Mouse (Mus musculus) stomach, postnatal 0 days (tissue): ENCODE results near the gene Creb1.

Experiments used
- CTCF ChIP-seq: IDR thresholded peaks from 2 replicates; pipeline ENCODE4 v1.5.1; 2016; ENCODE audit warnings: antibody characterized with exemption, low read depth, mild to moderate bottlenecking, moderate library complexity
- EP300 ChIP-seq: optimal IDR thresholded peaks from 2 replicates; pipeline ENCODE3; 2016; ENCODE audit warnings: antibody characterized with exemption

DNA sequence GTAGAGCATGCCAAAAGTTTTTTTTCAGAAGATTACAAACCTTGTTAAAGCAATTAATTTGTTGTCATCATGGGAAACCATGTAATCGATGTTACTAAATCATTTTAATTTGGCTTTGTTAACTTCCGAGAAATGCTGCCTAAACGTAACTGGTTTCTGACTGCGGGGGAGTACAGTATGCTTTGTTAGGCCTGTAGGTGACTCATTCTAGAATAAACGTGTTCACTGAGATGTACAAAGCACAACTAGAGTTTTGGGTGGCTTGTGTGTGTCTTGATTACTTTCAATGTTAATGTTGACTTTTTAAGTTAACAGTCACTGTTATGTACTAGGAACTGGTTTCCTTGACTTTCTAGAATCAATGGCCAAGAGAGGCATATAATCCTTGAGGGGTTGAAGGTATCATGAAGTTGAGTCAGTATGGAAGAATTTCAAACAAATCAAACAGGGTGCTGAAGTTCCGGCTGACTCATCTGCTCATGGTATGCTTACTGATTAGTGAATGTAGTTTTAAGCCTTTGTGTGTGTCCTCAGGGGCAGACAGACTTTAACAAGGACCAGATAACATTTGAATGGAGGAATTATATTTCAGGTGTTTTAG is 68.9 kb downstream of the Creb1 start:
- TF ChIP-seq CTCF (no peak), EP300 (no peak)
